Mouse (Mus musculus): Measurements from ENCODE around the gene Gm17651. TPM values are rescaled to one million over a fixed set of nuclear protein-coding genes. Genes with fewer than 3 reads are reported as not detected.

Gene Gm17651
- total and polyA plus RNA-seq, 3 experiments, result not detected

- Histone ChIP-seq H3K27ac (ENCODE audit: insufficient read depth, low read depth) (no peak overlapping the region), H3K4me3 (replicated peaks in 1 of 3; ENCODE audit: low read depth in 2 of 3, low read length in 2 of 3, poor library complexity in 1 of 3) (no peak overlapping the region), H3K9ac (ENCODE audit: insufficient read depth, low read depth) (no peak overlapping the region), H3K27me3 (replicated peaks) (no peaks in the 10 kb centered on the region), H3K4me1 (ENCODE audit: control insufficient read depth in 1 of 2, insufficient read depth in 2 of 2) (peaks cover 4 to 13% of the 10 kb centered on the region in 2 experiments; a peak in 2 of 4 replicates), H3K9me3 (replicated peaks; ENCODE audit: low read length) (no peaks in the 10 kb centered on the region), H3K79me2 (replicated peaks; ENCODE audit: control insufficient read depth, extremely low read depth, insufficient read depth, poor library complexity, severe bottlenecking) (no peaks in the 10 kb centered on the region), H3K4me2 (ENCODE audit: insufficient read depth, low read depth, poor library complexity, severe bottlenecking) (no peak overlapping the region), H3K36me3 (replicated peaks in 1 of 2; ENCODE audit: control insufficient read depth in 1 of 2, insufficient read depth in 1 of 2, low read length in 1 of 2) (no peaks in the 10 kb centered on the region)
- no peak for DNase-seq (ENCODE audit: extremely low read depth)
- in situ Hi-C loops (cut with MboI; ENCODE audit: low pct_ligation_motif_present, low pct_unique_long_range_greater_than_20kb, low sequenced_read_pairs) (no loop called here), dilution Hi-C loops (cut with MboI; ENCODE audit: extremely low pct_ligation_motif_present, extremely low pct_unique_long_range_greater_than_20kb, low sequenced_read_pairs) (no loop called here)
- TF ChIP-seq MAFK (IDR thresholded peaks at IDR 0.05; ENCODE audit: insufficient replicate concordance, low read length), result no peak
- TF ChIP-seq CHD2 (IDR thresholded peaks at IDR 0.05; ENCODE audit: low read length), result no peak
- no peak for TF ChIP-seq MEF2A (IDR thresholded peaks at IDR 0.05; ENCODE audit: borderline replicate concordance, low read depth, low read length)
- no peak for TF ChIP-seq MYC (IDR thresholded peaks at IDR 0.05; ENCODE audit: low read depth, low read length)
- TF ChIP-seq POLR2AphosphoS2 (IDR thresholded peaks at IDR 0.05; ENCODE audit: low read depth, low read length), result no peak
- TF ChIP-seq ZKSCAN1 (IDR thresholded peaks at IDR 0.05; ENCODE audit: borderline replicate concordance, low read depth, low read length), result no peak
- TF ChIP-seq ZC3H11A (IDR thresholded peaks at IDR 0.05; ENCODE audit: low read depth, low read length), result no peak
Measured at GRCm38 (mm10) chr3:97624611-97625010, 49.9 kb downstream of the Gm17651 start.

Other genes with a start within 250 kb of the Gm17651 start
- 24.7 and 25.0 TPM in 2 replicates for gene Chd1l, start 64.5 kb downstream of the Gm17651 start, total RNA-seq (2012; rRNA removed)
- 29.0 and 30.0 TPM in 2 replicates for gene Chd1l, start 64.5 kb downstream of the Gm17651 start, total RNA-seq (2014; rRNA removed)
- 25.2 and 25.9 TPM in 2 replicates for gene Chd1l, start 64.5 kb downstream of the Gm17651 start, polyA plus RNA-seq (2012; ENCODE audit: insufficient read length, low read depth)
- 0.25 and 0.55 TPM in 2 replicates for gene Fmo5, start 45.9 kb downstream of the Gm17651 start, total RNA-seq (2012; rRNA removed)
- 0.40 and 0.41 TPM in 2 replicates for gene Fmo5, start 45.9 kb downstream of the Gm17651 start, total RNA-seq (2014; rRNA removed)
- 0.39 and 0.60 TPM in 2 replicates for gene Fmo5, start 45.9 kb downstream of the Gm17651 start, polyA plus RNA-seq (2012; ENCODE audit: insufficient read length, low read depth)
- gene Prkab2, start 16.5 kb downstream of the Gm17651 start, total RNA-seq (2012; rRNA removed), result 0.46 and 0.68 TPM in 2 replicates
- 1.2 and 1.4 TPM in 2 replicates for gene Prkab2, start 16.5 kb downstream of the Gm17651 start, total RNA-seq (2014; rRNA removed)
- gene Prkab2, start 16.5 kb downstream of the Gm17651 start, polyA plus RNA-seq (2012; ENCODE audit: insufficient read length, low read depth), result 1.4 and 1.5 TPM in 2 replicates
- 12.0 and 15.2 TPM in 2 replicates for gene Pde4dip, start 214.0 kb upstream of the Gm17651 start, total RNA-seq (2012; rRNA removed)
- gene Pde4dip, start 214.0 kb upstream of the Gm17651 start, total RNA-seq (2014; rRNA removed), result 19.5 and 21.7 TPM in 2 replicates
- gene Pde4dip, start 214.0 kb upstream of the Gm17651 start, polyA plus RNA-seq (2012; ENCODE audit: insufficient read length, low read depth), result 12.2 and 12.4 TPM in 2 replicates
- 42.6 and 51.4 TPM in 2 replicates for gene Sec22b, start 226.5 kb upstream of the Gm17651 start, total RNA-seq (2012; rRNA removed)
- 77.7 and 82.4 TPM in 2 replicates for gene Sec22b, start 226.5 kb upstream of the Gm17651 start, total RNA-seq (2014; rRNA removed)
- 82.8 and 85.2 TPM in 2 replicates for gene Sec22b, start 226.5 kb upstream of the Gm17651 start, polyA plus RNA-seq (2012; ENCODE audit: insufficient read length, low read depth)

Data from CH12.LX (cell line).